Mouse (Mus musculus): ENCODE data around the gene Ndp. TPM values are rescaled to one million over a fixed set of nuclear protein-coding genes. Genes with fewer than 3 reads are reported as not detected.

Gene Ndp
- polyA plus RNA-seq (2012; rRNA removed): 0.02 TPM in 1 of 2 replicates, not detected in the other

GRCm38 (mm10) chrX:16911241-16911873 lies at the start of gene Ndp:
Gene Ndp (minus strand): TSS chrX:16911774.

Other genes starting within 250 kb of the Ndp start
- 21.4 and 23.2 TPM in 2 replicates for gene Maob, start 94.4 kb downstream of the Ndp start, polyA plus RNA-seq (2012; rRNA removed)

All from liver, embryonic 14 days (tissue).